Mouse (Mus musculus): ENCODE data around the gene Capn6. TPM values are rescaled to one million over a fixed set of nuclear protein-coding genes. Genes with fewer than 3 reads are reported as not detected.

Gene Capn6
- 1 to 10 TPM; 4.0 to 6.5 TPM for total RNA-seq (2021)
- long read RNA-seq, experiment 1, partial matches to known transcripts: 0 of 1 reads
- long read RNA-seq, experiment 1, other reads (novel, unspliced or antisense): 1 of 1 reads
- long read RNA-seq, experiment 2, partial matches to known transcripts: 0 of 3 reads
- long read RNA-seq, experiment 2, other reads (novel, unspliced or antisense): 0 of 3 reads

GRCm38 (mm10) chrX:143827212-143827611 lies at the start of gene Capn6:
Gene Capn6, minus strand, starts transcription at chrX:143827414.
- DNase-seq: peak; percentile 22 to 25
- intact Hi-C loops (cut with DNase I): no loop called here

- no peak for DNase-seq
- intact Hi-C loops (cut with DNase I): no loop called here
These were observed 40.0 kb upstream of the Capn6 start for GRCm38 (mm10) chrX:143867129-143867664.

GRCm38 (mm10) chrX:143851351-143851750 lies 24.1 kb upstream of the Capn6 start:
- intact Hi-C loops (cut with DNase I): no loop called here
- DNase-seq: no peak

GRCm38 (mm10) chrX:143849969-143850368 lies 22.8 kb upstream of the Capn6 start:
- intact Hi-C loops (cut with DNase I): no loop called here
- no peak for DNase-seq

GRCm38 (mm10) chrX:143846637-143847036 lies 19.4 kb upstream of the Capn6 start:
- intact Hi-C loops (cut with DNase I): no loop called here
- no peak for DNase-seq

- intact Hi-C loops (cut with DNase I): no loop called here
- DNase-seq: no peak
These were observed 693 bp downstream of the Capn6 start for GRCm38 (mm10) chrX:143826521-143826920.

- intact Hi-C loops (cut with DNase I): no loop called here
- no peak for DNase-seq
These were observed 8.3 kb downstream of the Capn6 start for GRCm38 (mm10) chrX:143818961-143819360.

- intact Hi-C loops (cut with DNase I): no loop called here
- DNase-seq: no peak
These were observed 11.3 kb downstream of the Capn6 start for GRCm38 (mm10) chrX:143815948-143816347.

- intact Hi-C loops (cut with DNase I): no loop called here
- no peak for DNase-seq
These were observed 64.7 kb downstream of the Capn6 start for GRCm38 (mm10) chrX:143762556-143762955.

Small RNA genes within 50 kb of the gene (microRNA-seq; reads per million reads assigned to microRNA genes)
- gene Gm47298: 0 to 0.36 reads per million in 2 experiments

Other genes starting within 250 kb of the Capn6 start
- not detected for gene Dcx, start 105.9 kb upstream of the Capn6 start, total RNA-seq (2021)